ENCODE assay signal across 13 mouse cellular contexts in the genomic region with DNA sequence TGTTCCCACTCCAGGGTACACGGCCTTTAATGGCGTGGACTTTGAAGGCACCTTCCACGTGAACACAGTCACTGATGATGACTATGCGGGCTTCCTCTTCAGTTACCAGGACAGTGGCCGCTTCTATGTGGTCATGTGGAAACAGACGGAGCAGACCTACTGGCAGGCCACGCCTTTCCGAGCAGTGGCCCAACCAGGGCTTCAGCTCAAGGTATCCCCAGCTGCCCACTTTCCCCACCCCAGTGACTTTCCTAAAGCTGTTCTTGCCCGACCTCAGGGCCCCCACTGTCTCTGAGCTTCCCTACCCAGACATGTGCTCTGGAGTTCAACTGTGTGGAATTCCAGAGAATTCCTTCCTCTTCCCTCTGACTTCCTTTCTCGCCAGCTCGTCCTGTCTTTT. TPM values are rescaled to one million over a fixed set of nuclear protein-coding genes. Genes with fewer than 3 reads are reported as not detected.
A peak's percentile ranks its signal among the peaks of the same experiment; 100 is the strongest.
DNase-seq lines count a peak whose midpoint lies in the region; ATAC-seq and TF ChIP-seq lines count a peak whose summit lies in the region.
"Had no signal": no experiment of that assay in that cellular context is flagged by ENCODE, and none has a peak within 500 bp of the region (broad histone marks: within the 10 kb centered on the region; RNA-seq: fewer than 3 reads in every experiment).

No protein-coding gene starts in this region.

- no peak for ATAC-seq in forebrain, embryonic 16.5 days
- ATAC-seq in midbrain, embryonic 13.5 days: no peak

- no peak for TF ChIP-seq CTCF in E14TG2a.4 (conservative IDR thresholded peaks at IDR 0.05; ENCODE audit: low read length)
- no peak for TF ChIP-seq CTCF in brain, embryonic 14.5 days (IDR thresholded peaks at IDR 0.05; ENCODE audit: borderline replicate concordance, extremely low read depth, insufficient read depth, insufficient read length)

- H3K27ac ChIP-seq in forebrain, embryonic 16.5 days (ENCODE audit: low read length): peak overlapping the region; percentile 89
- peak overlapping the region; percentile 97 for H3K27ac ChIP-seq in midbrain, embryonic 13.5 days
- H3K27ac ChIP-seq: heart, adult 2 months had no signal

- H3K36me3 ChIP-seq in E14TG2a.4 (ENCODE audit: insufficient read depth, low read length): peaks cover 29% of the 10 kb centered on the region
- no peaks in the 10 kb centered on the region for H3K36me3 ChIP-seq in forebrain, embryonic 16.5 days (ENCODE audit: control insufficient read depth, insufficient read depth)
- H3K36me3 ChIP-seq in midbrain, embryonic 13.5 days: peaks cover 35% of the 10 kb centered on the region

- H3K4me2 ChIP-seq in forebrain, embryonic 16.5 days (ENCODE audit: low read length): peak overlapping the region; percentile 71
- H3K4me2 ChIP-seq in midbrain, embryonic 13.5 days (replicated peaks): peak overlapping the region; percentile 83

- no peaks in the 10 kb centered on the region for H3K9me3 ChIP-seq in E14TG2a.4 (ENCODE audit: low read length)
- no peaks in the 10 kb centered on the region for H3K9me3 ChIP-seq in forebrain, embryonic 16.5 days (ENCODE audit: control insufficient read depth, low read length)
- H3K9me3 ChIP-seq in midbrain, embryonic 13.5 days: no peaks in the 10 kb centered on the region

- TF ChIP-seq POLR2A in brain, embryonic 14.5 days (IDR thresholded peaks at IDR 0.05; ENCODE audit: borderline replicate concordance, extremely low read depth, insufficient read depth, insufficient read length, poor library complexity, severe bottlenecking): no peak

- H3K4me3 ChIP-seq in E14TG2a.4 (replicated peaks; ENCODE audit: low read length): peak overlapping the region; percentile 80
- peak overlapping the region; percentile 48 for H3K4me3 ChIP-seq in forebrain, embryonic 16.5 days (replicated peaks; ENCODE audit: low read length)
- peak overlapping the region; percentile 68 for H3K4me3 ChIP-seq in midbrain, embryonic 13.5 days (replicated peaks)
- H3K4me3 ChIP-seq: heart, adult 2 months had no signal

- intact Hi-C loops in heart, postnatal 25 days (cut with DNase I): no loop called here
- intact Hi-C loops in left cerebral cortex, postnatal 25 days (cut with DNase I): no loop called here

- 16% methylated on average over 11 of the region's 11 CpGs for WGBS in forebrain, embryonic 16.5 days
- WGBS in midbrain, embryonic 13.5 days: 21% methylated on average over 11 of the region's 11 CpGs

- DNase-seq in brain, embryonic 14.5 days (ENCODE audit: low read depth): peak; percentile 51
- DNase-seq in heart, postnatal 25 days (ENCODE audit: low spot score): no peak
- no peak for DNase-seq in cerebellum, adult 11 months
- no peak for DNase-seq in left cerebral cortex, postnatal 25 days (ENCODE audit: low spot score in 2 of 2)
- DNase-seq: heart, adult 2 months; kidney, postnatal 14 days; thymus, postnatal 25 days had no signal

- H3K4me1 ChIP-seq in E14TG2a.4 (replicated peaks; ENCODE audit: low read depth, low read length): peaks cover 75% of the 10 kb centered on the region
- H3K4me1 ChIP-seq in forebrain, embryonic 16.5 days (replicated peaks; ENCODE audit: control insufficient read depth, insufficient read depth, low read length): peaks cover 55% of the 10 kb centered on the region
- H3K4me1 ChIP-seq in midbrain, embryonic 13.5 days (replicated peaks): peaks cover 79% of the 10 kb centered on the region

- no peaks in the 10 kb centered on the region for H3K27me3 ChIP-seq in E14TG2a.4 (ENCODE audit: insufficient read depth, low read length)
- H3K27me3 ChIP-seq in forebrain, embryonic 16.5 days (replicated peaks; ENCODE audit: control insufficient read depth, insufficient read depth, low read length): no peaks in the 10 kb centered on the region
- H3K27me3 ChIP-seq in midbrain, embryonic 13.5 days: no peaks in the 10 kb centered on the region

- H3K9ac ChIP-seq in forebrain, embryonic 16.5 days (replicated peaks; ENCODE audit: low read depth, low read length): peak overlapping the region; percentile 58
- peak overlapping the region; percentile 85 for H3K9ac ChIP-seq in midbrain, embryonic 13.5 days (replicated peaks)

RNA-seq across cellular contexts. Expression of a gene that starts 2.1 kb away (rescaled TPM):
- polyA plus RNA-seq in brain, embryonic 14.5 days (2012; rRNA removed): 146 and 201 TPM in 2 replicates
- 180 and 183 TPM in 2 replicates for polyA plus RNA-seq in forebrain, embryonic 16.5 days (2015; fragmentation: Nextera tagmentation; extraction: Ambion mirVana)
- 158 and 165 TPM in 2 replicates for polyA plus RNA-seq in midbrain, embryonic 13.5 days (2015; fragmentation: Nextera tagmentation; extraction: Ambion mirVana)
- total RNA-seq in heart, postnatal 25 days (2021): 10 to 100 TPM; 62.3 to 62.6 TPM
- total RNA-seq in left cerebral cortex, postnatal 25 days (2021): 10 to 100 TPM; 89.5 to 94.5 TPM

RNA-seq across cellular contexts. Expression of a gene that starts 4.1 kb away (rescaled TPM):
- polyA plus RNA-seq in brain, embryonic 14.5 days (2012; rRNA removed): 9.3 and 10.0 TPM in 2 replicates
- polyA plus RNA-seq in forebrain, embryonic 16.5 days (2015; fragmentation: Nextera tagmentation; extraction: Ambion mirVana): 1.6 and 1.7 TPM in 2 replicates
- 3.2 and 3.4 TPM in 2 replicates for polyA plus RNA-seq in midbrain, embryonic 13.5 days (2015; fragmentation: Nextera tagmentation; extraction: Ambion mirVana)
- under 1 TPM; 0.22 to 0.39 TPM for total RNA-seq in heart, postnatal 25 days (2021)
- 1 to 10 TPM in 1 of 2 experiments, under 1 TPM in 1; 0.80 to 1.2 TPM for total RNA-seq in left cerebral cortex, postnatal 25 days (2021)
- total RNA-seq: common myeloid progenitor, adult 5-6 weeks had no signal

RNA-seq across cellular contexts. Expression of a gene that starts 9.8 kb away (rescaled TPM):
- polyA plus RNA-seq in brain, embryonic 14.5 days (2012; rRNA removed): 117 and 168 TPM in 2 replicates
- 61.5 and 84.2 TPM in 2 replicates for polyA plus RNA-seq in forebrain, embryonic 16.5 days (2015; fragmentation: Nextera tagmentation; extraction: Ambion mirVana)
- polyA plus RNA-seq in midbrain, embryonic 13.5 days (2015; fragmentation: Nextera tagmentation; extraction: Ambion mirVana): 82.9 and 86.2 TPM in 2 replicates
- 1 to 10 TPM; 6.1 to 7.2 TPM for total RNA-seq in heart, postnatal 25 days (2021)
- total RNA-seq in left cerebral cortex, postnatal 25 days (2021): 10 to 100 TPM; 23.6 to 26.5 TPM
- total RNA-seq: hematopoietic stem cell, adult 5-6 weeks had no signal

RNA-seq across cellular contexts. Expression of a gene that starts 21.0 kb away (rescaled TPM):
- polyA plus RNA-seq in brain, embryonic 14.5 days (2012; rRNA removed): 86.7 and 106 TPM in 2 replicates
- polyA plus RNA-seq in forebrain, embryonic 16.5 days (2015; fragmentation: Nextera tagmentation; extraction: Ambion mirVana): 187 and 195 TPM in 2 replicates
- polyA plus RNA-seq in midbrain, embryonic 13.5 days (2015; fragmentation: Nextera tagmentation; extraction: Ambion mirVana): 205 and 209 TPM in 2 replicates
- 10 to 100 TPM; 73.5 to 87.6 TPM for total RNA-seq in heart, postnatal 25 days (2021)
- total RNA-seq in left cerebral cortex, postnatal 25 days (2021): 10 to 100 TPM; 69.2 to 69.4 TPM

RNA-seq across cellular contexts. Expression of a gene that starts 21.3 kb away (rescaled TPM):
- 131 and 144 TPM in 2 replicates for polyA plus RNA-seq in brain, embryonic 14.5 days (2012; rRNA removed)
- polyA plus RNA-seq in forebrain, embryonic 16.5 days (2015; fragmentation: Nextera tagmentation; extraction: Ambion mirVana): 62.5 and 76.1 TPM in 2 replicates
- polyA plus RNA-seq in midbrain, embryonic 13.5 days (2015; fragmentation: Nextera tagmentation; extraction: Ambion mirVana): 58.6 and 59.4 TPM in 2 replicates
- under 1 TPM; 0.47 to 0.59 TPM for total RNA-seq in heart, postnatal 25 days (2021)
- total RNA-seq in left cerebral cortex, postnatal 25 days (2021): 10 to 100 TPM; 89.8 to 94.3 TPM
- total RNA-seq: monocyte, adult 5-6 weeks had no signal
